In the genomic region with DNA sequence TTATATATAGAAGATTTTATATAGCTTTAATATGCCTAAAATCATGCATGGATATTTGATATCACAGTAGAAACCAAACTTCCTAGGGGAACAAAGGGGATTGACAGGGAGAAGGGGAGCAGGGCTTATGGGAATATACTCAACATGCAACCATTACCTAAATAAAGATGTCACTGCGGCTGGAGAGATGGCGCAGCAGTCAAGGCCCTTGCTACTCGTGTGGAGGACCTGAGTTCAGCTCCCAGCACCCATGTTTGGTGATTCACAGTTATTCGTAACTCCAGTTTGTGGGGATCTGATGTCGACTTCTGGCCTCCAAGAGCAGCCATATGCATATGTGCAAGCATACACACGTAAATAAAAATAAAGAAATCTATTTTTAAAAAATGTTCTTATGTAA, we compare ENCODE assay signal across 25 mouse cellular contexts.
"Had no signal": no experiment of that assay in that cellular context is flagged by ENCODE, and none has a peak within 500 bp of the region (broad histone marks: within the 10 kb centered on the region; RNA-seq: fewer than 3 reads in every experiment).

No protein-coding gene starts in this region.

- H3K4me2 ChIP-seq: limb, embryonic 12.5 days; limb, embryonic 13.5 days; limb, embryonic 15.5 days; liver, embryonic 11.5 days; liver, embryonic 12.5 days; liver, embryonic 13.5 days; liver, embryonic 15.5 days; lung, embryonic 14.5 days; lung, embryonic 15.5 days; midbrain, embryonic 12.5 days; midbrain, embryonic 13.5 days; neural tube, embryonic 12.5 days had no signal

- H3K4me1 ChIP-seq: limb, embryonic 15.5 days; lung, embryonic 15.5 days had no signal

- H3K27ac ChIP-seq: limb, embryonic 10.5 days; limb, embryonic 12.5 days; limb, embryonic 13.5 days; limb, embryonic 15.5 days; liver, embryonic 12.5 days; liver, embryonic 13.5 days; liver, embryonic 14.5 days; liver, embryonic 15.5 days; lung, embryonic 15.5 days; midbrain, embryonic 10.5 days; midbrain, embryonic 12.5 days; midbrain, embryonic 13.5 days; neural tube, embryonic 12.5 days had no signal

- H3K4me3 ChIP-seq: left cerebral cortex, adult 2 months; limb, embryonic 10.5 days; limb, embryonic 12.5 days; limb, embryonic 13.5 days; limb, embryonic 15.5 days; liver, embryonic 12.5 days; liver, embryonic 13.5 days; liver, embryonic 15.5 days; lung, embryonic 15.5 days; megakaryocyte, embryonic 14.5 days; midbrain, embryonic 10.5 days; midbrain, embryonic 12.5 days; midbrain, embryonic 13.5 days; myocyte; neural tube, embryonic 12.5 days had no signal

- H3K9ac ChIP-seq: limb, embryonic 12.5 days; limb, embryonic 13.5 days; limb, embryonic 15.5 days; liver, embryonic 12.5 days; liver, embryonic 13.5 days; liver, embryonic 14.5 days; liver, embryonic 15.5 days; liver, postnatal 0 days; lung, embryonic 14.5 days; lung, embryonic 15.5 days; midbrain, embryonic 12.5 days; midbrain, embryonic 13.5 days; neural tube, embryonic 12.5 days had no signal

- H3K27me3 ChIP-seq: limb, embryonic 12.5 days; limb, embryonic 13.5 days; limb, embryonic 15.5 days; liver, embryonic 12.5 days; liver, embryonic 13.5 days; liver, embryonic 15.5 days; lung, embryonic 15.5 days; midbrain, embryonic 12.5 days; midbrain, embryonic 13.5 days; neural tube, embryonic 12.5 days had no signal

- H3K36me3 ChIP-seq: limb, embryonic 10.5 days; limb, embryonic 12.5 days; limb, embryonic 13.5 days; limb, embryonic 15.5 days; liver, embryonic 12.5 days; liver, embryonic 13.5 days; liver, embryonic 15.5 days; lung, embryonic 15.5 days; midbrain, embryonic 10.5 days; midbrain, embryonic 12.5 days; midbrain, embryonic 13.5 days; neural tube, embryonic 12.5 days had no signal

- H3K9me3 ChIP-seq: limb, embryonic 10.5 days; limb, embryonic 12.5 days; limb, embryonic 13.5 days; limb, embryonic 15.5 days; liver, embryonic 12.5 days; liver, embryonic 13.5 days; liver, embryonic 15.5 days; lung, embryonic 15.5 days; megakaryocyte, embryonic 14.5 days; midbrain, embryonic 10.5 days; midbrain, embryonic 12.5 days; midbrain, embryonic 13.5 days; neural tube, embryonic 12.5 days had no signal

- DNase-seq: liver; liver, embryonic 13.5 days; liver, postnatal 0 days; lung, adult 18-20 months; lung, adult 2 months; lung, postnatal 36 days had no signal

- ATAC-seq: liver, embryonic 12.5 days; liver, postnatal 0 days; lung, postnatal 0 days; midbrain, embryonic 13.5 days; midbrain, embryonic 16.5 days had no signal
